Mouse (Mus musculus) neural tube, embryonic 10.5 days (tissue): Measurements from ENCODE around the gene Gnai2.

Experiments
- DNase-seq: peaks from one replicate; pipeline ENCODE4 v3.0.0-alpha.2; 2017; ENCODE audit warnings: low spot score; ENCODE audit errors: extremely low spot score

Gene Gnai2

GRCm38 (mm10) chr9:107631311-107631826, 3.8 kb downstream of the Gnai2 start:
- DNase-seq = no peak

GRCm38 (mm10) chr9:107630576-107630975, 4.6 kb downstream of the Gnai2 start:
- no peak for DNase-seq

- peak; percentile 68 for DNase-seq
Measured at GRCm38 (mm10) chr9:107629901-107630425, 5.2 kb downstream of the Gnai2 start.

- no peak for DNase-seq
Measured at GRCm38 (mm10) chr9:107629411-107629730, 5.8 kb downstream of the Gnai2 start.

- no peak for DNase-seq
Measured at GRCm38 (mm10) chr9:107628721-107629410, 6.3 kb downstream of the Gnai2 start.

GRCm38 (mm10) chr9:107627387-107628255, 7.5 kb downstream of the Gnai2 start:
- peak; percentile 58 for DNase-seq

GRCm38 (mm10) chr9:107626844-107627277, 8.3 kb downstream of the Gnai2 start:
- peak; percentile 96 for DNase-seq

GRCm38 (mm10) chr9:107626158-107626843, 8.9 kb downstream of the Gnai2 start:
- DNase-seq = peak; percentile 54

GRCm38 (mm10) chr9:107625351-107626128, 9.6 kb downstream of the Gnai2 start:
- DNase-seq = no peak

GRCm38 (mm10) chr9:107624951-107625350, 10.2 kb downstream of the Gnai2 start:
- no peak for DNase-seq

DNA sequence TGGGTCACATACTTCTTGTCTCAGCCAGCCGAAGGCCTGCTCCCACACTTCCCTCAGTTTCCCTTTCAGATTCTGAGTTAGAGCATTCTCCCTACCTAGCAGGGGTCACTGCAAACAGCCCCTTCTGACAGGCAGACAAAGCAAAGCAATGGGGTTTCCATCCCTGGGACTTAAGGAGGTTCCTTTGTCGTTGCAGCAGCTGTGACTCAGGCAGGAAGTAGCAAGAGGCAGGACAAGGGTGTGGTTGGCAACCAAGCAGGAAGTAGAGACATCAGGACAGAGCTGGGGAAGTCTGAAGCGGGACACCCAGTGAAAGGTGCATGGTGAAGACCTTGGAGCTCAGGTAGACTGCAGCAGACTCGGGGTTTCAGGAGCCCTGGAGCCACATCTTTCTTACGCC, 10.6 kb downstream of the Gnai2 start:
- DNase-seq = no peak

GRCm38 (mm10) chr9:107620954-107621353, 14.2 kb downstream of the Gnai2 start:
- no peak for DNase-seq

GRCm38 (mm10) chr9:107619546-107619879, 15.7 kb downstream of the Gnai2 start:
- DNase-seq = no peak

DNA sequence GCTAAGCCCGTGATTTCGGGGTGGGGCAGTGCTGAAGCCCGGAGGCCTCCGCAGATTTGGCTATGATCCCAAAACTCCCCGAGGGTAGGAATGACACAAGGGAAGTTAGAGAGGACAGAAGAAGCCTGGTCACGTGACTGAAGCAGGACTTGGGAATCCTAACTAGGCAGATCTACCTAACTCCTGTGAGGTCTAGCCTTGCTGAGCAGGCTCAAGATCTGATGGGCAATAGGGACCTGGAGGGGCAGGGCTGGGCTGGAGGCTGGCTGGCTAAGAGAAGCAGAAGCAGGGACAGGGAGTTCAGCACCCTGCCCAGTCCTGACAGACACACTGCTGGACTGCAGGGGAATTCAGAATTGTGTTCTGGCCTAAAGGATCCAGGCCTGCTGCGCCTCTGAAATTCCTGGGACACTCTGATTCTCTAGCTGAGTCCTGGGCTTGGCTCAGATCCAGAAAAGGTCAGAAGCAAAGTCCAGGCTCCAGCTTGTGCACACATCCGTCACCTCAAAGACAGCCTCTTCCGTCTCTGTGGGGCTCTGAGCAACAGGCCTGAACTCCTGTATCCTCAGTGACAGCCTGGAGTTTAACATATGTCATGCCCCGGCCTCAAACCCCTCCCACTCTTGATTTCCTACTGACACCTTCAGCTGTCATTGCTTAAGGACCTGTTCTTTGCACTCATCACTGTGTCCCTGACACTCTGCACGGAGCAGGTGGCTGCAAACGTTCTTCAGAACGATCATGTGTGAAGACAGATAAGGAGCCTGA, 16.2 kb downstream of the Gnai2 start:
- no peak for DNase-seq

GRCm38 (mm10) chr9:107618098-107618497, 17.1 kb downstream of the Gnai2 start:
- DNase-seq = no peak

GRCm38 (mm10) chr9:107617461-107617860, 17.7 kb downstream of the Gnai2 start:
- no peak for DNase-seq

DNA sequence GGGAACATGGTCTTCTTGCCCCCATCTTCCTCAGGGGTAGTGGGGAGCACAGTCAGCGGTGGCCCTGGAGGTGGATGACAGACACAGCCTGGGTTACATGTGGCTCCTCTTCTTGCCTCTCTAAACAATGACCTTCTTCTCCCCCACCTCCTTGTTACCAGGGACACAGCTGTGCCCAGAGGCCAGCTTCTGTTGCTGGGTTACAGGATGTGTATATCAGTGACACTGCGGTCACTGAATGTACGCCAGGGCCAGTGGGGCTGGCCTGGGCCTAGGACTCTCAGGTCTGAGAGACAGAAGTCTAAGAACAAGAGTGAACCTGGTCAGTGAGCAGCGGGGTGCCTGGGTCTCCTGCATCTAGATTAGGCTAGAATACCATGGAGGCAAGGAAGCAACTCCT, 20.1 kb downstream of the Gnai2 start:
- no peak for DNase-seq

DNA sequence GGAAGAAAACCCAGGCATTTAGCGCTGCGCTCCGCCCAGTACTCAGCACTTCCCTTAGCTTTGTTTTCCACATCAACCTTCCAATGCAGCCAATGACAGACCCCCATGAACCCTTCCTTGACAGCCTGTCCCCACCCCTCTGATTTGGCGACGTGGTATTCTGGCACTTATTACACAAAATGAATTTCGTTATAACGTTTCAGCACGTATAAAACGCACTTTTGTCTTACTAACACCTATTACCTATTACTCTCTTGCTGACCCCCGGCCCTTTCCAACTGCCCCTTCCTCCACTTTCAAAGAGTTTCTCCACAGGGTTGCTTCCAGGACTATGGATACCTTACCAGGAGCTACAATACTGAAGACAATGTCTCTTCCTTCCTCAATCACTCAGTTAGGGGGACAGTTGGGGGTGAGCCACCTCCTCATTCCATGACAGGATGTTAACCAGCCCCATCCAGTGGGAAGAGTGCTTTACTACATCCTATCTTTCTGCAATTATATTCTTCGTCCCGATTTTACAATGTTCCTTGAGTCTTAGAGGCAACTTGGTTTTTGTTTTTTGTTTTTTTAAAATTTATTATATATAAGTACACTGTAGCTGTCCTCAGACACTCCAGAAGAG, 22.1 kb downstream of the Gnai2 start:
- no peak for DNase-seq

- peak; percentile 100 for DNase-seq
Measured at GRCm38 (mm10) chr9:107612191-107612944, 22.8 kb downstream of the Gnai2 start.
